Mouse (Mus musculus): ENCODE measurements around the gene Hypk.

The Hypk gene

DNA sequence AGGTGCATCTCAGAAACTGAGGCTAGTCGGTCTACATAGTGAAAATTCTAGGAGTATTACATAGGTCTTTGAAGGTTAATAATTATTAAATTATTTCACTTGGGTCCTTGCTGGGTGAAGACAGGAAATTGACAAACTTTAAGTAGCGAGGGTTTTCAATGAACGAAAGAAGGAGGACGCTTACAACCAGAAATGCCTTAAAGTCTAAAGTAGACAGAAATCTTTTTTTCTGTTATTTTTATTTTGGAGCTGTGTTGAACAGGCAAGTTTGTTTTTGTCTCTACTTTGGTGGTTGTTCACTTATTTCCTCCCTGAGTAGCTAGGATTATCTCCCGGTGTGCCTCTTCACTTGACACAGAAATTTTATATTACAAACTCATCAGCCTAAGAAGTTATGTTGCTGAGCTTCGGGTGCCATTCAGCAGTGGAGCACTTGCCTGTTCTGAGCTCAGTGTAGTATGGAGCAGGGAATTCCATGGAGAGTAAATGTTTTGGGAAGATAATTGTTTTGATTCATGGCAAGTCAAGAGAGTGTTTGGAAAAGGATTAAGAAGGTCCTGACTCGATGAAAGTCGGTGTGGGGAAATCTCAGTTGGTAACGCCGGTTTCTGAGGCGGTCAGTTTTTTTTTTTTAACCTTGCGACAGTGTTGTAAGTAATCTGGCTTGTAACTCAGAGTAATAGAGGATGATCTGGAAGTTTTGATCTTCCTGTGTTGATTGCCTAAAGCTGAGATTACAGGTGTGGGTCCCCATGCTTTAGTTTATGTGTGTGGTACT lies 54.3 kb downstream of the Hypk start:
- no peak for DNase-seq

DNA sequence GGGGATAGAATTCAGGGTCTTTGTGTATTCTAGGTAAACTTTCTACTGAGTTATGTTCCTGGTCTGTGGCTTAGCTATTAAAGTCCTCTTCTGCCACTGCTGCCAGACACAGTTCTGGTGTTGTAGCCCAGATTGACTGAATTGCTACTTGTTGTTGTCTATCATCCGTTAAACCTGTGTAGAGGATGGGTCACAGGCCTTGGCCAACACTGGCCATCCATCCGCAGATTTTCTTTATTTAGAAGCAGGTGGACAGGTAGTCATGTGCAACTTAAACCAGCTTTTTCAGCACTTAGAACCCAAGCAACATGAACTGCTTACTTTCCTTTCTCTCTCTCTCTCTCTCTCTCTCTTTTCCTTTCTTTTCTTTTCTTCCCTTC lies 54.9 kb downstream of the Hypk start:
- no peak for DNase-seq

Data from cerebellum, postnatal 10 days (tissue).